Mouse (Mus musculus) thymus, postnatal 4 days (tissue): ENCODE data around the gene Ccdc66.

Source experiments
- DNase-seq: peaks from one replicate; pipeline ENCODE4 v3.0.0; 2021

The Ccdc66 gene

GRCm38 (mm10) chr14:27507894-27508643 lies at the start of gene Ccdc66:
Gene Ccdc66, minus strand, starts transcription at chr14:27508460.
- peak; percentile 97 for DNase-seq

DNA sequence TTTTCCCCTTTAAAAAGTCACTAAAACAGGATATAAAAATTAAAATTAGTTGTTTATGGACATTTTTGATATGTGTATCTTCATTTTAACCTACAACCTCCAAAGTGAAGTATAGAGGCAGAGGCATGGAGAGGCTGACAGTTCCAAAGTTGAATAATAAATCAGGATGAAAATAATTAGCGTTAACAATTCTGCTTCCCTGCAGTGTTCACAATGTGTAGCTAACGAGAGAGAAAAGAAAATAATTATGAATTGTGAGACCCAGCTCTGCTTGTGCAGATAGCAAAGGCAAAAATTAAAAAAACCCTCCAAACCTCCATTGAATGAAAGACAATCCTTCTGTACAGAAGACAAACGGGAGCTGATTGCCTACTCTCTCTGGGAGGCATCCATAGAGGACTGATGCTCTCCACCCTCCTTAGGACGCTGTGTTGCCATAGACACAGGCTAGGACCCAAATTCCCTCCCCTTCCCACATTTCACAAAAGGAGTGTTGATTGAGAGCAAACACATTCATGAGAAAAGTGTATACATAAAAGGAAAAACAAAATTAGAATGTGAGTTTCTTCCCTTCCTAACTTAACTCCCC lies 35.7 kb upstream of the Ccdc66 start:
- DNase-seq: no peak

- DNase-seq: no peak
Observed at GRCm38 (mm10) chr14:27536441-27536840, 28.2 kb upstream of the Ccdc66 start.

DNA sequence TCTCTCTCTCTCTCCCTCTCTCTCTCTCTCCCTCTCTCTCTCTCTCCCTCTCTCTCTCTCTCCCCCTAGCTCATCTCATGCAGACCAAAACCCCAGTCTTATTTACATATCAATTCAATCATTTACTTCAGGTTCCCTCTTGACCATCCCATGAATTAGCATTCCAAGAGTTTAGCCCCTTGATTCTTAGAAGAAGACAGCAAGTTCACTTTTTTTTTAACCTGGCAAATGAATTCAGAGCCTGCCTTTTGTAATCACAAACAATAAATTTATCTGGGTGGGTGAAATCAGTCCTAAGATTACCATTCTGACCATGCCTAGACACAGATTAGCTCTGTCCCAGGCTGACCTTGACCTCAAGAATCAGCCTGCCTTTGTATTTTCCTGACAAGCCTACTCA lies 16.3 kb upstream of the Ccdc66 start:
- no peak for DNase-seq

- peak; percentile 17 for DNase-seq
Observed at GRCm38 (mm10) chr14:27508644-27509301, 513 bp upstream of the Ccdc66 start.

GRCm38 (mm10) chr14:27501096-27501495 lies 7.2 kb downstream of the Ccdc66 start:
- no peak for DNase-seq

GRCm38 (mm10) chr14:27493516-27493915 lies 14.7 kb downstream of the Ccdc66 start:
- DNase-seq: peak; percentile 14

GRCm38 (mm10) chr14:27491399-27491798 lies 16.9 kb downstream of the Ccdc66 start:
- DNase-seq: no peak

DNA sequence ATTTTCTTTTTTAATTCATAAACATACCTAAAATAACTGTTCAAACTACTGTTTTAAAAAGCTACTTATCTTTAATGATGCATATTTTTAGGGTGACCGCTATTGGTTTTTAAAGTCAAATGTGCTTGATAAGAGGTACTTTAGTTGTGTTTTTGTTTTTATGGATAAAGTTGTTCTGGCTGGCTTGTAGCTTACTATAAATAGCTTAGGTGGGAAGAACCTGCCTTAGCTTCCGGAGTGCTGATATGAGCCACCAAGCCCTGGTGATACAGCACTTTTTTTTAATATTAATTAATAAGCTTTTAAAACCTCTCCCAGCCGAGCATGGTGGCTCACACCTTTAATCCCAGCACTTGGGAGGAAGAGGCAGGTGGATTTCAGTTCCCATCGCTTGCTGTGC lies 61.3 kb downstream of the Ccdc66 start:
- DNase-seq: no peak

- no peak for DNase-seq
Observed at GRCm38 (mm10) chr14:27444851-27445281, 63.4 kb downstream of the Ccdc66 start.

GRCm38 (mm10) chr14:27440921-27441320 lies 67.3 kb downstream of the Ccdc66 start:
- DNase-seq: peak; percentile 21

- no peak for DNase-seq
Observed at GRCm38 (mm10) chr14:27436826-27437225, 71.4 kb downstream of the Ccdc66 start.

- DNase-seq: no peak
Observed at GRCm38 (mm10) chr14:27436116-27436515, 72.1 kb downstream of the Ccdc66 start.

DNA sequence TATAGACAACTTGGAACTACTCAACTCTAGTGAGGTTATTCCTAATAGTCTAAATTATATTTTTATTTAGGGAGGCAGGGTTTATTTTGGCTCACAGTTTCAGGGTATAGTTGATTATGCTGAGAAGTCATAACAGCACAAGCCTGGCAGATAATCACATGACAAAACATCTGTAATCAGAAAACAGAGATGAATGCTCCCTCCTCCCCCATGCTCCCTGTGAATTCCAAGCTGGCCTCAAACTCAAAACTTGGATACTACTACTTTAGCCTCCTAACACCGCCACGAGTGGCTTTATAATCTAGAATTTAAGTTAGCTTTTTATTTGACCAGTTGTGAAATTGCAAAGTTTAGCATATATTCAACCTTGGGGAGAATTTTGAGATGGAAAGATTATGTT lies 76.2 kb downstream of the Ccdc66 start:
- DNase-seq: no peak
